27 mouse cellular contexts compared by ENCODE assay signal in genomic region chr4:123592046-123592445, GRCm38 (mm10).
"Had no signal": no experiment of that assay in that cellular context is flagged by ENCODE, and none has a peak within 500 bp of the region (broad histone marks: within the 10 kb centered on the region; RNA-seq: fewer than 3 reads in every experiment).

No protein-coding gene starts in this region.

- H3K27me3 ChIP-seq: heart, embryonic 12.5 days; heart, embryonic 15.5 days; hindbrain, embryonic 12.5 days; intestine, embryonic 15.5 days; limb, embryonic 12.5 days; liver, embryonic 13.5 days; liver, embryonic 15.5 days had no signal

- ATAC-seq: hindbrain, embryonic 16.5 days; inflammation-experienced regulatory T-cells, adult 6 months; intestine, embryonic 15.5 days; intestine, postnatal 0 days; liver, postnatal 0 days had no signal

- H3K4me3 ChIP-seq: gastrocnemius, adult 2 months; heart, embryonic 10.5 days; heart, embryonic 12.5 days; heart, embryonic 15.5 days; hindbrain, embryonic 10.5 days; hindbrain, embryonic 12.5 days; intestine, embryonic 15.5 days; layer of hippocampus, adult 2 months; left cerebral cortex, adult 2 months; limb, embryonic 10.5 days; limb, embryonic 12.5 days; liver, embryonic 13.5 days; liver, embryonic 15.5 days had no signal

- DNase-seq: gastrocnemius, adult 2 months; gastrocnemius, postnatal 10 days; gastrocnemius, postnatal 25 days; heart, postnatal 4 days; kidney, adult 18-20 months; kidney, adult 8-10 months; kidney, postnatal 10 days; kidney, postnatal 25 days; liver; liver, embryonic 13.5 days; liver, postnatal 0 days had no signal

- H3K9ac ChIP-seq: heart, embryonic 12.5 days; heart, embryonic 15.5 days; hindbrain, embryonic 12.5 days; hindbrain, embryonic 14.5 days; intestine, embryonic 15.5 days; limb, embryonic 12.5 days; liver, embryonic 13.5 days; liver, embryonic 15.5 days; liver, postnatal 0 days had no signal

- H3K36me3 ChIP-seq: heart, embryonic 10.5 days; heart, embryonic 12.5 days; heart, embryonic 15.5 days; hindbrain, embryonic 10.5 days; hindbrain, embryonic 12.5 days; intestine, embryonic 15.5 days; limb, embryonic 10.5 days; limb, embryonic 12.5 days; liver, embryonic 13.5 days; liver, embryonic 15.5 days had no signal

- H3K9me3 ChIP-seq: heart, embryonic 10.5 days; heart, embryonic 12.5 days; heart, embryonic 15.5 days; hindbrain, embryonic 10.5 days; hindbrain, embryonic 12.5 days; intestine, embryonic 15.5 days; limb, embryonic 10.5 days; limb, embryonic 12.5 days; liver, embryonic 13.5 days; liver, embryonic 15.5 days had no signal

- H3K27ac ChIP-seq: gastrocnemius, adult 2 months; heart, embryonic 10.5 days; heart, embryonic 15.5 days; hindbrain, embryonic 10.5 days; hindbrain, embryonic 12.5 days; hindbrain, embryonic 14.5 days; intestine, embryonic 15.5 days; left cerebral cortex, adult 2 months; limb, embryonic 10.5 days; liver, embryonic 13.5 days; liver, embryonic 15.5 days had no signal

- H3K4me2 ChIP-seq: heart, embryonic 12.5 days; heart, embryonic 15.5 days; hindbrain, embryonic 12.5 days; hindbrain, embryonic 14.5 days; intestine, embryonic 15.5 days; limb, embryonic 12.5 days; liver, embryonic 11.5 days; liver, embryonic 13.5 days; liver, embryonic 15.5 days had no signal
